10 mouse cellular contexts compared by ENCODE assay signal in the genomic region with DNA sequence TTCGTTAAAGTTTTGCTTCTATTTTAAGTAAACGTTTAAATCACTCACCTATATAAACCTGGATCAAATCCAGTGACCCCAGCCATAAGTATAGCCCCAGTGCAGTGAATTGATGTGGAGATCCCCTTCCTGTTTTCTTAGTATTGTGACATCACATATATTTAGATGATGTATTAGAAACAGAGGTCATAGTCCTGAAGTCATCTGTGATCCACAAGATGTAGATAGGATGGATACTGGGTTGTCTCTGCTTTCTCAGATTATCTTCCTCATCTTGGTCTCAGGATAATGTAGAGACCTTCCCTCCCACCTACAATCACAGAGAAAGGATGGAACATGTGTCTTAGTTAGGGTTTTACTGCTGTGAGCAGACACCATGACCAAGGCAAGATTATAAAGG. TPM values are rescaled to one million over a fixed set of nuclear protein-coding genes. Genes with fewer than 3 reads are reported as not detected.
DNase-seq lines count a peak whose midpoint lies in the region; ATAC-seq and TF ChIP-seq lines count a peak whose summit lies in the region.
"Had no signal": no experiment of that assay in that cellular context is flagged by ENCODE, and none has a peak within 500 bp of the region (broad histone marks: within the 10 kb centered on the region; RNA-seq: fewer than 3 reads in every experiment).

A gene (minus strand): TSS at position 101 of the 400 bp plus-strand sequence.

- POLR2A ChIA-PET in Patski (lab: Charles Lee): no interaction called here

- no peak for TF ChIP-seq CTCF in Patski (IDR thresholded peaks at IDR 0.05)
- TF ChIP-seq CTCF in embryonic fibroblast, embryonic 13.5 days (IDR thresholded peaks at IDR 0.05; ENCODE audit: borderline replicate concordance, insufficient read depth, low read length): no peak

- DNase-seq in heart, adult 8-10 months (ENCODE audit: low spot score): no peak
- DNase-seq in Patski (ENCODE audit: low read depth, low spot score): no peak
- DNase-seq in layer of hippocampus, postnatal 36 days: no peak
- no peak for DNase-seq in cerebellum, postnatal 10 days
- no peak for DNase-seq in frontal cortex, postnatal 10 days (ENCODE audit: low spot score in 2 of 2)
- DNase-seq: spleen, adult 18-20 months had no signal

- no peak within 1 kb of the TSS for H3K4me3 ChIP-seq in heart, embryonic 11.5 days (ENCODE audit: low read depth, low read length)
- no peak within 1 kb of the TSS for H3K4me3 ChIP-seq in embryonic fibroblast, embryonic 13.5 days (ENCODE audit: insufficient read depth, low read length)
- H3K4me3 ChIP-seq: limb, embryonic 15.5 days had no signal

- H3K4me1 ChIP-seq in heart, embryonic 11.5 days (ENCODE audit: control insufficient read depth, insufficient read depth, low read length): peaks cover 13% of the 10 kb centered on the region; the same call in 1 of the 2 replicates
- peaks cover under 1% of the 10 kb centered on the region; the same call in 1 of the 2 replicates for H3K4me1 ChIP-seq in embryonic fibroblast, embryonic 13.5 days (ENCODE audit: control insufficient read depth, insufficient read depth, low read length)

- no peak for TF ChIP-seq POLR2A in embryonic fibroblast, embryonic 13.5 days (IDR thresholded peaks at IDR 0.05; ENCODE audit: low read depth, low read length)

- H3K9ac ChIP-seq in heart, embryonic 11.5 days (ENCODE audit: low read depth, low read length): no peak within 1 kb of the TSS
- H3K9ac ChIP-seq: limb, embryonic 15.5 days had no signal

- no peaks in the 10 kb centered on the region for H3K36me3 ChIP-seq in heart, embryonic 11.5 days (ENCODE audit: control insufficient read depth, insufficient read depth, low read length)
- H3K36me3 ChIP-seq: limb, embryonic 15.5 days had no signal

- 68% methylated on average over 2 of the region's 2 CpGs for WGBS in heart, embryonic 11.5 days (ENCODE audit: insufficient replicate concordance)

- no peaks in the 10 kb centered on the region for H3K27me3 ChIP-seq in heart, embryonic 11.5 days (ENCODE audit: control insufficient read depth, insufficient read depth, low read length)
- H3K27me3 ChIP-seq in Patski: no peaks in the 10 kb centered on the region
- H3K27me3 ChIP-seq: limb, embryonic 15.5 days had no signal

- H3K9me3 ChIP-seq in heart, embryonic 11.5 days (replicated peaks; ENCODE audit: control insufficient read depth, low read length): no peaks in the 10 kb centered on the region
- H3K9me3 ChIP-seq: limb, embryonic 15.5 days had no signal

- in situ Hi-C loops in Patski (cut with MboI; ENCODE audit: low pct_unique_long_range_greater_than_20kb): no loop called here

- no peak for ATAC-seq in heart, embryonic 11.5 days (replicated peaks; ENCODE audit: insufficient number of reproducible peaks, low FRiP score, low TSS enrichment)
- ATAC-seq in Patski: no peak
- ATAC-seq in cerebellum, adult (ENCODE audit: insufficient number of reproducible peaks, low FRiP score, low TSS enrichment): no peak

- H3K4me2 ChIP-seq in heart, embryonic 11.5 days: no peak within 1 kb of the TSS
- H3K4me2 ChIP-seq: limb, embryonic 15.5 days had no signal

- CTCF ChIA-PET in Patski (lab: Charles Lee): no interaction called here

- H3K27ac ChIP-seq in heart, embryonic 11.5 days (ENCODE audit: low read depth, low read length): no peak within 1 kb of the TSS
- no peak within 1 kb of the TSS for H3K27ac ChIP-seq in embryonic fibroblast, embryonic 13.5 days (ENCODE audit: insufficient read depth, low read length)
- H3K27ac ChIP-seq: limb, embryonic 15.5 days had no signal

RNA-seq across cellular contexts. Expression of the gene that starts here (rescaled TPM):
- total RNA-seq in heart, adult 8-10 months (2022): 100 to 1,000 TPM in 1 of 4 experiments, 10 to 100 TPM in 3; 79.2 to 109 (median 83.8) TPM
- polyA plus RNA-seq in heart, embryonic 11.5 days (2014; fragmentation: Nextera tagmentation; extraction: Ambion mirVana): 4.8 and 5.4 TPM in 2 replicates
- polyA plus RNA-seq in Patski (2021): 26.0 TPM
- 12.7 and 16.1 TPM in 2 replicates for polyA plus RNA-seq in embryonic fibroblast, embryonic 13.5 days (2011; ENCODE audit: insufficient read length, low read depth, missing spikeins)
- total RNA-seq in layer of hippocampus, postnatal 36 days (2021): 10 to 100 TPM; 46.2 to 46.7 TPM
